Mouse (Mus musculus): ENCODE measurements at regions not wholly inside any gene's neighbourhood (a gene's known extent, or its start where the extent isn't known, plus 50 kb on each side); places are given as distances from the start of the nearest gene placed in this dataset.
A peak's percentile ranks its signal among the peaks of the same experiment; 100 is the strongest.

GRCm38 (mm10) chr1:31337087-31337486 is 114.4 kb downstream of the Pih1d3 start:
- DNase-seq (ENCODE audit: low read depth), result peak; percentile 37

GRCm38 (mm10) chr1:31363971-31364370 is 141.3 kb downstream of the Pih1d3 start:
- TF ChIP-seq POLR2A (IDR thresholded peaks at IDR 0.05; ENCODE audit: borderline replicate concordance, extremely low read depth, insufficient read depth, insufficient read length, poor library complexity, severe bottlenecking) (no peak), CTCF (IDR thresholded peaks at IDR 0.05; ENCODE audit: borderline replicate concordance, extremely low read depth, insufficient read depth, insufficient read length) (no peak)
- DNase-seq (ENCODE audit: low read depth), result peak; percentile 4

More at GRCm38 (mm10) chr1:31337087-31337486, 114.4 kb downstream of the Pih1d3 start:
- no peak for TF ChIP-seq POLR2A (IDR thresholded peaks at IDR 0.05; ENCODE audit: borderline replicate concordance, extremely low read depth, insufficient read depth, insufficient read length, poor library complexity, severe bottlenecking)
- no peak for TF ChIP-seq CTCF (IDR thresholded peaks at IDR 0.05; ENCODE audit: borderline replicate concordance, extremely low read depth, insufficient read depth, insufficient read length)

- no peak for DNase-seq (ENCODE audit: low read depth)
- TF ChIP-seq CTCF (IDR thresholded peaks at IDR 0.05; ENCODE audit: borderline replicate concordance, extremely low read depth, insufficient read depth, insufficient read length), result no peak
- TF ChIP-seq POLR2A (IDR thresholded peaks at IDR 0.05; ENCODE audit: borderline replicate concordance, extremely low read depth, insufficient read depth, insufficient read length, poor library complexity, severe bottlenecking), result no peak
Observed at GRCm38 (mm10) chr1:31377324-31377723, 154.7 kb downstream of the Pih1d3 start.

- DNase-seq (ENCODE audit: low read depth), result peak; percentile 49
- TF ChIP-seq POLR2A (IDR thresholded peaks at IDR 0.05; ENCODE audit: borderline replicate concordance, extremely low read depth, insufficient read depth, insufficient read length, poor library complexity, severe bottlenecking), result no peak
- no peak for TF ChIP-seq CTCF (IDR thresholded peaks at IDR 0.05; ENCODE audit: borderline replicate concordance, extremely low read depth, insufficient read depth, insufficient read length)
Observed at GRCm38 (mm10) chr1:31379032-31379431, 156.4 kb downstream of the Pih1d3 start.

- DNase-seq (ENCODE audit: low read depth), result no peak
- no peak for TF ChIP-seq CTCF (IDR thresholded peaks at IDR 0.05; ENCODE audit: borderline replicate concordance, extremely low read depth, insufficient read depth, insufficient read length)
- no peak for TF ChIP-seq POLR2A (IDR thresholded peaks at IDR 0.05; ENCODE audit: borderline replicate concordance, extremely low read depth, insufficient read depth, insufficient read length, poor library complexity, severe bottlenecking)
Observed at GRCm38 (mm10) chr1:31380312-31380711, 157.7 kb downstream of the Pih1d3 start.

GRCm38 (mm10) chr1:31382192-31382591 is 159.6 kb downstream of the Pih1d3 start:
- TF ChIP-seq CTCF (IDR thresholded peaks at IDR 0.05; ENCODE audit: borderline replicate concordance, extremely low read depth, insufficient read depth, insufficient read length), result no peak
- TF ChIP-seq POLR2A (IDR thresholded peaks at IDR 0.05; ENCODE audit: borderline replicate concordance, extremely low read depth, insufficient read depth, insufficient read length, poor library complexity, severe bottlenecking), result no peak
- DNase-seq (ENCODE audit: low read depth), result no peak
